Mouse (Mus musculus) C2C12 (cell line): Measurements from ENCODE around the gene Poglut1.

Experiments used
- CTCF ChIP-seq: IDR thresholded peaks from one replicate; pipeline ENCODE4 v1.5.1; 2011; ENCODE audit not compliant: control insufficient read depth, insufficient read depth, insufficient read length
- MAX ChIP-seq: IDR thresholded peaks from one replicate; pipeline ENCODE4 v1.6.1; 2011; ENCODE audit warnings: mild to moderate bottlenecking, control low read depth

DNA sequence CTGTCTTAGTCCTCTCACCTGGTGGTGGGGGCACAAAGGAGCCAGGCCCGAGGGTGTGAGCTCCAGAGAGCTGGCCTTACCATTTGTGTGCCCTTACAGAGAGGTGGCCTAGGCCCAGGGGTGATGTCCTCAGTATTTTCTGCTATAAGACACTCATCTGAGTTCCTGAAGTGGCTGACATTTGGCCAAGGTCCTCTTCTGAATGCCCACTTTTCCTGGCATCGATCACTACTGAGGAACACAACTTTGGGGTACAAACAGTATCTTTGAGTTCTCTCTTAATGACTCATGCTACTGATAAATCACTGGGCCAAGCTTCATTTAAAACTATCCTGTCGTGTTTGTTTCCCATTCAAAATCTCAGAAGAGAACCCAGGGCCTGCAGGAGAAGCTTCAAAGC is 57.5 kb downstream of the Poglut1 start:
- TF ChIP-seq MAX (no peak), CTCF (no peak)
